Mouse (Mus musculus) left cerebral cortex, postnatal 14 days (tissue): ENCODE measurements at regions not wholly inside any gene's neighbourhood (a gene's known extent, or its start where the extent isn't known, plus 50 kb on each side); places are given as distances from the start of the nearest gene placed in this dataset.

Source experiments
- DNase-seq, 2 experiments: peaks; one replicate each; pipeline ENCODE4 v3.0.0; 2021 to 2022; ENCODE audit warnings: low spot score in 2 of 2, mixed read lengths in 1 of 2
- intact Hi-C: fragments of 180-260 bp; cut with DNase I; formaldehyde crosslinking; loops from one replicate; pipeline ENCODE4 v1.15.1; 2025

- intact Hi-C loops = no loop called here
- DNase-seq = no peak
Measured at GRCm38 (mm10) chr13:78602211-78602860, 402.8 kb upstream of the Nr2f1 start.

DNA sequence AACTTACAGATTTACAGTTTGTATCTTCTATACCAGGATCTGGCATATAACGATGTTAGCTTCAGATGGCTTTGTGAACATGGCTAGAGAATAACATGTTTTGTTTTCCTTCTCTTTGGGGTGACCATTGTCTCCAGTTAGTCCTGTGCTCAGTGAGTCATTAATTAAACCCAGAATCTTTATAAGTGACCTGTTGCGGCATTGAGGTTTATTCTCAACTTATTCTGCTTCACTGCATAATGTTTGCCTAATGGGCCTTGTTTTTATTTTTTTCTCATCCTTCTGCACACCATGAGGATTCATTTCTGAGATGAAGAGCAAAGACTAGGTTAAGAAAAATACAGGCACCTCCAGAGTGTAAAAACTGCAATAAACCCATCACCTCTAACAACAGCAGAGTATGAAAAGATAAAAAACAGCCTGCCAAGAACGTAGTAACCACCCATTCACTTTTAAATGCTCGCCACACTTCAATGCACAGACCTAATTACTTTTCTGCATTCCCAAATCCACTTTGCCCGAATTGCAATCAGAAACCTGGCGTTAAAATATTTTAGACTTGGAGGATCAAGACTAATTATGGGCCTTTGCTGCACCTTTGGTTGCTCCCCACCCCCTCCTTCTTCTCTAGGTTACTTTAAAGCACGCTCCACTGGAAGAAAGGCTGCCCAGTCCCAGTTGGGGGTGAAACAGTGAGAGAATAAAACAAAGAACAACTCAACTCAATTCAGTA, 381.5 kb upstream of the Nr2f1 start:
- DNase-seq = no peak
- intact Hi-C loops = loop anchor here (10.0 kb wide), 1 partner anchor 376 kb away; no protein-coding TSS in a partner anchor

DNA sequence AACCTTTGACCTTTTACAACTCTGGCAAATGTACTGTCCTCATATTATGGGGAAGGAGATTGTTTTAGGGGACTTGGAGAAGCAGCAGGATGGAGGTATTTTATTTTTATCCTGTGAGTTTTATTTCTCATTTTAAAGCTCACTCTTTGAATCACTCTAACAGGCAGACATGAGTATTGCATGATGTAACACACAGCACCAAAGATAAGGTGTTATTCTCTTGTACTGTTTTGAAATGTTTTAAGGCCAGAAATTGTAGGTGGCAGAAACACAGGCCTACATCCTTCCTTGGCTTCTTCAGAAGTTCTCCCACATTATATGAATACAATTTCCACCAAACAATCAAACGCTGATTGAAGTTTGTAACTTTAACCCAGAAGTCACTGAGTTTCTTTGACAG, 377.9 kb upstream of the Nr2f1 start:
- DNase-seq = peak in 1 of 2 experiments; percentile 24
- intact Hi-C loops = no loop called here

GRCm38 (mm10) chr13:78576300-78577296, 377.0 kb upstream of the Nr2f1 start:
- peak; percentile 19 to 61 for DNase-seq
- intact Hi-C loops = no loop called here

GRCm38 (mm10) chr13:78571093-78571492, 371.5 kb upstream of the Nr2f1 start:
- peak in 1 of 2 experiments; percentile 12 for DNase-seq
- intact Hi-C loops = no loop called here

GRCm38 (mm10) chr13:78524446-78524937, 324.9 kb upstream of the Nr2f1 start:
- DNase-seq = peak in 1 of 2 experiments; percentile 4
- intact Hi-C loops = no loop called here

- DNase-seq = no peak
- intact Hi-C loops = no loop called here
Measured at GRCm38 (mm10) chr13:78520771-78521170, 321.2 kb upstream of the Nr2f1 start.

GRCm38 (mm10) chr13:78520186-78520585, 320.6 kb upstream of the Nr2f1 start:
- peak in 1 of 2 experiments; percentile 6 for DNase-seq
- intact Hi-C loops = no loop called here

GRCm38 (mm10) chr13:78500551-78500950, 301.0 kb upstream of the Nr2f1 start:
- intact Hi-C loops = no loop called here
- no peak for DNase-seq

DNA sequence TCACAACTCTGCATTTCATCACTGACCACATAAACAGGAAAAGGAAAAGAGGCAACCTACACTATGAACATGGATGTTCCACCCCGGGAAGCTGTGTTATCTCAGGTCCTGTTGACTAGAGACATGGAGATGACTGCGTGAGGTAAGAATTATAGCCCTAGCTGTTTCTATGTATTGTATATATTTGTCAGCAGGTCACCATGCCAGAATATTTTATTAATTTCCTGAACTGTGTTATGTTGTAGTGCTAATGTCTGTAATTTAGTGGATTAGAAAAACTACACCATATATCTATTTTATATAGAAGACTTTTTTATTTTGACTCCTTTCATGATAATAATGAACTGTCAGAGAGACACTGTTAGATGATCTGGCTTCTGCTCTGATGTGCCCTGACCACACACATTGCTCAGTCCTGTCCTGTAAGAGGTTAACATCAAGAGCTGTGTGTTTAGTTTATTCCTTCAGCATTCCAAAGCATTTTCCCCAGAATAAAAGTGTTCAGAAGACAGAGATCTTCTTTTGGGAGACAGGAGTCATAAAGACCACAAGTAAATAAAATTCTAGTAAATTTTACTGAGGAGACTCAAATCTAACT, 284.3 kb upstream of the Nr2f1 start:
- intact Hi-C loops = no loop called here

DNA sequence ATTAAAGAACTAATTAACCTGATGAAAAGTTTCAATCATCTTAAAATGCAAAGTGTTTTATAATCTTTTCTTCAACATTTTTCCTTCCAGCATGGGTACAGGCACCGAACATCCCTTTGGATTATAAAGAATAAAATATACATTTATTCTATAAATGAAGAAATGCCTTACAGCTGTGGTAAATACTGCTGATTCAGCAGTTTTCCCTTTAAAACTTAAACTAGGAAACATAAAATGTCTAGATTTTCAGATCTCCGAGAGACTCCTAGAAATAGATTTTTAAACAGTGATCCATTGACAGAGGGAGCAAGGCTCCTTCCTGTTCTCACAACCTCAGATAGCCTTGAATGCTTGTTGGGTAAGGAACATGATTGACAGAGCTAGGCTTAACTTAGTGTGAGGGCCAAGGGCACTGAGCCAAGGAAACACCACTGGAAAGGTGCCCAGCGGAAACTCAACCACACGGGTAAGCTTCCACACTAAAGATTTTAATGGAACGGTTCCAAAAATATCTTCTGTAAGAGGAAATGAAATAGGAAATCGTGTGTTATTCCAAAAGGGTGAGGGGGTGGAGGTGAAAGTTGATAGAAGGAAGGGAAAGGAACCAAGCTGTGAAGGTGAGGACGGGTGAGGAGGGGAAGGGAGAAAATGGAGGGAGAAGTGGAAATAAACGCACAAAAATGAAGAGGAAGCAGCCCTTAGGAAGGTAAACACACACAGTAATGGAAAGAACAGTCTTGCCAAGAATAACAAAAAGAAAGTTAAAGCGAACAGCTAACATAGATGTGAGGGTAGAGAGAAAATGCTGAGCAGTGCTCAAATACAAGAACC, 283.6 kb upstream of the Nr2f1 start:
- intact Hi-C loops = no loop called here

More for the DNA sequence above, 284.3 kb upstream of the Nr2f1 start:
- no peak for DNase-seq

DNA sequence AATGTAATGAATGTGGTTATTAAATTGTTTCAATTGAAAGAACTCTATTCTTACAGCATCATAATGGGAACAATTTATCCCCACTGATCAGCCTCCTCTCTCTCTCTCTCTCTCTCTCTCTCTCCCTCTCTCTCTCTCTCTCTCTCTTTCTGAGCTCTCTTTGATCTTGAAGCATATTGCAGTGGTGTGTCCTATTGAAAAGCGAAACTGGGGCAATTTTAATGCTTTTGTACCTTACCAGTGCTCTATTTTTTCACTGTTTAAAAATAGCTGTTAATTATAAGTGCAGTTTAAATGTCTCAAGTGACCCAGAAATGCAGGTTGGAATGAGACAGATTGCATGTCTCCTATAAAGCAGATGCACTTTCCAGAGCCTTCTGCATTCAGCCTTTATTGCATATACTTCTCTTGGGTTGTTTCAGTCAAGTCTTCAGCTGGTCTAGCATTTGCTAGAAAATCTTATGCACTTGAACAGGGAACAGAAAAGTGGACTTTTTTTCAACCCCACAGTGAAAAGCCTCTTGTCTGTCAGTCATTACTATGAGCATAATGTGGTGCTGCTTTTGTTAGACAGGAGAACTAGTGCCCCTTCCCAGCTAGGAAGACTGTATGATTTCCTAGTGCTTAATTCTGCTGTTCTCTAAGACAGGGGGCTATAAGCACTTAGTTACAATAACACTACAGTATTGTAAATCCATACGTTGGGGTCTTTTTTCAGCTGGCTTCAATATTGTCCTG, 251.9 kb upstream of the Nr2f1 start:
- intact Hi-C loops = no loop called here
- DNase-seq = no peak

More for the DNA sequence above, 283.6 kb upstream of the Nr2f1 start:
- peak in 1 of 2 experiments; percentile 8 for DNase-seq

GRCm38 (mm10) chr13:78446726-78447031, 247.1 kb upstream of the Nr2f1 start:
- DNase-seq = no peak
- intact Hi-C loops = loop anchor here (2.0 kb wide), 1 partner anchor 244 kb away; no protein-coding TSS in a partner anchor

DNA sequence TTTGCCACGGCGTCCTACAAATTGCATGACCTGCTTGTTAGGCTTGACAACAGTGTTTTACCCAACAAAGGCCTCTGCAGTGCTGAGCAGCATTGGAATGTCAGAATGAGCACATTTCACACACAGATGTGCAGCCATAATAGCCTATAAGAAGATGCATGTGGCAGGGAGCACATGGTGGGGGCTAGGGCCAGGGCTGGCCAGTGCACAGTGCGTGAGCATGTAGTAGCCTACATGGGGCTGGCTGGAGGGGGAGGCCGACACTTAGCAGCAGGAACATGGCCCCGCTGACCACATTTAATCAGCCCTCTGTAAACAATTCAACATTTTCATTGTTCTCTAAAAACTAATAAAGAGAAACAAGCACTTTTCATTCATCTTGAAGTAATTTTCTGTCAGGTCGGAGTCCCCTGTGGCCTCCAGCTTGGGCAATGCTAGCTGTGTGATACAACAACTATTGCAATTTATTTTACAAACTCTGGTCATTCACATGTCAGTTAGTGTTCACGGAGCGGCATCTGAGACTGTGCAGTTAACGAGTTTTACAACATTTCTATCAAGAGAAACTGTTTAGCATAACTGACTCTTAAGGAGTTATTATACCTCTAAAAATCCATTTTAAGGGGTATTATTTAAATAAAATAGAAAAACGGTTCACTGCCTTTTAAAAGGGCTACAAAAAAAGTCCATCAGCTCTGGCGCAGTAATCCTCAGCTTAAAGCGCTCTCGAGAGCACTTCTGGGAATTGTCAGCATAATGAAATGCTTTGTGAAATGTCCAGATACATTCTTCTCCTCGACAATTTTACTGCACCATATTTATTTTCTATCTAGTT, 246.6 kb upstream of the Nr2f1 start:
- no peak for DNase-seq
- intact Hi-C loops = loop anchor here (2.0 kb wide), 1 partner anchor 243 kb away; no protein-coding TSS in a partner anchor

- intact Hi-C loops = no loop called here
- no peak for DNase-seq
Measured at GRCm38 (mm10) chr13:78444691-78445349, 245.3 kb upstream of the Nr2f1 start.

DNA sequence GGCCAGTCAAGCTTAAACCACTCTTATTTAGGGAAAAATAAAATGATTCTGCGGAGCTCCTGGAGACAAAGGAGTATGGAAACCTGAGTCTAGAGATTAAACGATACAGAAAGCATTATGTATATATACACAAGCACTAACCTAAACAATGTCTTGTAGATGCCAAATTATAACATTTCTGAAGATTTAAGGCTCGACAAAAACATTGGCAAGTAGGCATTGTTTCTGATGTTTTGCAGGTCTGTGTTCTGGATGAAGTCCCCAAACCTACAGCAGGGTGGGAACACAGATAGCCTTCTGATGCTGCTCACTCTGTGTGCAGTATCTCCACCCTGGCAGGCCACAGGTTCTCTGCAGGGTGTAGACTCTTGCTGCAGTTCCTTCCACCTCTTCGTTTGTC, 228.9 kb upstream of the Nr2f1 start:
- intact Hi-C loops = loop anchor here (5.0 kb wide), 1 partner anchor 226 kb away; no protein-coding TSS in a partner anchor
- no peak for DNase-seq
